Mouse (Mus musculus): Measurements from ENCODE around the gene Trp53i11.

Trp53i11 gene

GRCm38 (mm10) chr2:93171929-93172328, 15.4 kb upstream of the Trp53i11 start:
- DNase-seq (ENCODE audit: low spot score in 2 of 2): no peak

GRCm38 (mm10) chr2:93172460-93172859, 14.9 kb upstream of the Trp53i11 start:
- DNase-seq (ENCODE audit: low spot score in 2 of 2): no peak

GRCm38 (mm10) chr2:93174159-93174558, 13.2 kb upstream of the Trp53i11 start:
- DNase-seq (ENCODE audit: low spot score in 2 of 2): no peak

- no peak for DNase-seq (ENCODE audit: low spot score in 2 of 2)
These were observed 12.1 kb upstream of the Trp53i11 start for GRCm38 (mm10) chr2:93175278-93175677.

GRCm38 (mm10) chr2:93175721-93176120, 11.6 kb upstream of the Trp53i11 start:
- no peak for DNase-seq (ENCODE audit: low spot score in 2 of 2)

- no peak for DNase-seq (ENCODE audit: low spot score in 2 of 2)
These were observed 11.1 kb upstream of the Trp53i11 start for GRCm38 (mm10) chr2:93176193-93176798.

GRCm38 (mm10) chr2:93176871-93177667, 10.3 kb upstream of the Trp53i11 start:
- DNase-seq (ENCODE audit: low spot score in 2 of 2): peak in 1 of 2 experiments; percentile 66

GRCm38 (mm10) chr2:93177668-93178312, 9.6 kb upstream of the Trp53i11 start:
- no peak for DNase-seq (ENCODE audit: low spot score in 2 of 2)

GRCm38 (mm10) chr2:93178313-93178677, 9.1 kb upstream of the Trp53i11 start:
- no peak for DNase-seq (ENCODE audit: low spot score in 2 of 2)

GRCm38 (mm10) chr2:93179603-93180002, 7.7 kb upstream of the Trp53i11 start:
- DNase-seq (ENCODE audit: low spot score in 2 of 2): no peak

GRCm38 (mm10) chr2:93180077-93180844, 7.1 kb upstream of the Trp53i11 start:
- DNase-seq (ENCODE audit: low spot score in 2 of 2): no peak

GRCm38 (mm10) chr2:93182859-93183258, 4.5 kb upstream of the Trp53i11 start:
- DNase-seq (ENCODE audit: low spot score in 2 of 2): no peak

GRCm38 (mm10) chr2:93188020-93188760, 842 bp downstream of the Trp53i11 start:
- DNase-seq (ENCODE audit: low spot score in 2 of 2): peak in 1 of 2 experiments; percentile 37

GRCm38 (mm10) chr2:93188761-93189458, 1.6 kb downstream of the Trp53i11 start:
- peak in 1 of 2 experiments; percentile 43 for DNase-seq (ENCODE audit: low spot score in 2 of 2)

GRCm38 (mm10) chr2:93190771-93191487, 3.6 kb downstream of the Trp53i11 start:
- DNase-seq (ENCODE audit: low spot score in 2 of 2): peak in 1 of 2 experiments; percentile 57

GRCm38 (mm10) chr2:93191488-93192181, 4.3 kb downstream of the Trp53i11 start:
- DNase-seq (ENCODE audit: low spot score in 2 of 2): no peak

GRCm38 (mm10) chr2:93192182-93192560, 4.8 kb downstream of the Trp53i11 start:
- peak in 1 of 2 experiments; percentile 53 for DNase-seq (ENCODE audit: low spot score in 2 of 2)

GRCm38 (mm10) chr2:93192671-93193080, 5.3 kb downstream of the Trp53i11 start:
- DNase-seq (ENCODE audit: low spot score in 2 of 2): peak; percentile 42 to 80

- no peak for DNase-seq (ENCODE audit: low spot score in 2 of 2)
These were observed 6.5 kb downstream of the Trp53i11 start for GRCm38 (mm10) chr2:93193806-93194205.

Data from spleen, postnatal 10 days (tissue).